Mouse (Mus musculus): ENCODE measurements around the gene Fgf6. TPM values are rescaled to one million over a fixed set of nuclear protein-coding genes. Genes with fewer than 3 reads are reported as not detected.

Fgf6 gene
- total RNA-seq (2021): not detected

- no peak for DNase-seq (ENCODE audit: low spot score in 2 of 2)
- intact Hi-C loops (cut with DNase I): no loop called here
Observed at GRCm38 (mm10) chr6:127014906-127015770, at the start of gene Fgf6. Gene Fgf6, plus strand, starts transcription at chr6:127015586.

GRCm38 (mm10) chr6:126966241-126967026, 49.0 kb upstream of the Fgf6 start:
- intact Hi-C loops (cut with DNase I): no loop called here
- peak in 1 of 2 experiments; percentile 65 for DNase-seq (ENCODE audit: low spot score in 2 of 2)

- intact Hi-C loops (cut with DNase I): no loop called here
- DNase-seq (ENCODE audit: low spot score in 2 of 2): no peak
Observed at GRCm38 (mm10) chr6:126981539-126982234, 33.7 kb upstream of the Fgf6 start.

- intact Hi-C loops (cut with DNase I): no loop called here
- no peak for DNase-seq (ENCODE audit: low spot score in 2 of 2)
Observed at GRCm38 (mm10) chr6:126993676-126994075, 21.7 kb upstream of the Fgf6 start.

- intact Hi-C loops (cut with DNase I): no loop called here
- DNase-seq (ENCODE audit: low spot score in 2 of 2): no peak
Observed at GRCm38 (mm10) chr6:126995494-126995893, 19.9 kb upstream of the Fgf6 start.

DNA sequence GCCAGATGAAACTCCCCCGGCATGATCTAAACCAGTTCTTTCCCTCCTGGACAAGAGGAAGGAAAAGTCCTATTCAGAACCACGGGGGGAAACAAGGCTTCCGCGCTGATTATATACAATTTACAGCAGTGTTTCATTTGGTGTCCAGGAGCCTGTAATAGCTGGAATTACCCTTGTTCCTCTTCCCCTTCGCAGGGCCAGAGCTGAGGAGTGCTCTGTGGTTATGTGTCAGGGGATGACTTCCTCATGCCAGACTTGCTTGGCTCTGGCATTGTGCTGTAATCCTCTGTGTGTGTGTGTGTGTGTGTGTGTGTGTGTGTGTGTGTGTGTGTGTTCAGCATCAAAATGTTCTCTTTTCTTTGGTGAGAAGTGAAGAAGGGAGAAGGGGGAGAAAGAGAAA, 19.0 kb upstream of the Fgf6 start:
- no peak for DNase-seq (ENCODE audit: low spot score in 2 of 2)
- intact Hi-C loops (cut with DNase I): no loop called here

GRCm38 (mm10) chr6:127005646-127006045, 9.7 kb upstream of the Fgf6 start:
- intact Hi-C loops (cut with DNase I): no loop called here

GRCm38 (mm10) chr6:127006551-127006950, 8.8 kb upstream of the Fgf6 start:
- intact Hi-C loops (cut with DNase I): no loop called here
- DNase-seq (ENCODE audit: low spot score in 2 of 2): no peak

More at GRCm38 (mm10) chr6:127005646-127006045, 9.7 kb upstream of the Fgf6 start:
- DNase-seq (ENCODE audit: low spot score in 2 of 2): no peak

- DNase-seq (ENCODE audit: low spot score in 2 of 2): no peak
- intact Hi-C loops (cut with DNase I): no loop called here
Observed at GRCm38 (mm10) chr6:127010021-127010420, 5.4 kb upstream of the Fgf6 start.

GRCm38 (mm10) chr6:127011947-127012535, 3.3 kb upstream of the Fgf6 start:
- intact Hi-C loops (cut with DNase I): no loop called here
- no peak for DNase-seq (ENCODE audit: low spot score in 2 of 2)

- intact Hi-C loops (cut with DNase I): no loop called here
- DNase-seq (ENCODE audit: low spot score in 2 of 2): no peak
Observed at GRCm38 (mm10) chr6:127019254-127019653, 3.9 kb downstream of the Fgf6 start.

- intact Hi-C loops (cut with DNase I): no loop called here
- no peak for DNase-seq (ENCODE audit: low spot score in 2 of 2)
Observed at GRCm38 (mm10) chr6:127020431-127020830, 5.0 kb downstream of the Fgf6 start.

GRCm38 (mm10) chr6:127024836-127025235, 9.4 kb downstream of the Fgf6 start:
- intact Hi-C loops (cut with DNase I): loop anchor here (5.0 kb wide), 1 partner anchor 73 kb away; no protein-coding TSS in a partner anchor
- no peak for DNase-seq (ENCODE audit: low spot score in 2 of 2)

DNA sequence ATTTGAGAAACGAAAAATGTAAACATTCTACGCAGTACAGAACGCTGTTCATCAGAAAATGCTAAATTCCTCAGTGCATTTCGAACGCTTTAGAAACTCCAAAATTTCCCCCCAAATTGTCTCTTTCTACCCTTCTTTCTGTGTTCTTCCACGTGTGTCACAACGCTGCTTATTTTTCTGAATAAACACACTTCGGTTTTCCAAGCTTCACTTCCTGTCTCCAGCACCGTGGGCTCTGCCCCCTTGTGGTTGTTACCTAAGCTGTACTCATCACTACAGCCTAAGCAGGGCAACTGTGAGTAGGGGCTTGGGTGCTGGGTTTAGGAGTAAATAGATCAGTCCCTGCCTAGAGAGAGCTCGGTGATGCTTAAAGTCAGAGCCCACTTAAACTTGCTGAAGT, 19.4 kb downstream of the Fgf6 start:
- intact Hi-C loops (cut with DNase I): no loop called here
- no peak for DNase-seq (ENCODE audit: low spot score in 2 of 2)

GRCm38 (mm10) chr6:127044909-127045308, 29.5 kb downstream of the Fgf6 start:
- DNase-seq (ENCODE audit: low spot score in 2 of 2): no peak
- intact Hi-C loops (cut with DNase I): no loop called here

DNA sequence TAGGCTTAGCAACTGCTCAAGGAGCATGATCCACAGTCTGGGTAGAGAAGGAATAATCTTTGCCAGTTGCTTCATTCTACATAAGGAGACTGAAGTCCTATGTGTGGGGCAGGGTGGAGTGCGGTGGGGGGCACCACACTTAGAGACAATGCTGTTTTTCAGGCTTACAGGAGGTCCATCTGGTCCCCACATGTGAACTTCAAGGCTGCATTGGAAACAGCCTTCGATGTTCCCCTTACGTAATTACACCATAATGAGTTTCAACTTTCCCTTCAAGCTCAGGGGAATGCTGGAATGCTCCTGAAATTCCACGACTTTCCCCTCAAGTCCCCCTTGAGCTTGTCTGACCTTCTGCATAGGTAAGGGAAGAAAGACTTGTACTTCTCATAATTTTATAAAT, 35.5 kb downstream of the Fgf6 start:
- no peak for DNase-seq (ENCODE audit: low spot score in 2 of 2)
- intact Hi-C loops (cut with DNase I): no loop called here

- intact Hi-C loops (cut with DNase I): no loop called here
Observed at GRCm38 (mm10) chr6:127056990-127057588, 41.7 kb downstream of the Fgf6 start.

DNA sequence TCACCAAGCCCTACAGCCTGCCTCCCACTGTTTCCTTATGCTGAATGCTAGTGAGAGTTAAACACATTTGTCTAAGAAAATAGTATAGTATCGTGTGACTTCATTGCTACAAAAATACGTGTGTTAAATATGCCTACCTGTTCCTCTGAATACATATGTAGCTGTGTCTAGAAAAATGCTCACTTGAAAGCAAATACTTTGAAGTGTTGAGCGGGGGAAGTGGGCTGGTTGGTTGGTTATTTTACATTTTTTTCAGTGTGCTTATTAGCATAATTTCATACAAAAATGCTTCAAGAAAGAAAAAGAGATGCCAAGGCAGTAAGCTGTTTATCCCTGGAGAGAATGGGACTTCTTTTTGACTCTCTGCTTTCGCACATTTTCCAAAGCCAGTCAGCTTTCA, 44.6 kb downstream of the Fgf6 start:
- DNase-seq (ENCODE audit: low spot score in 2 of 2): peak in 1 of 2 experiments; percentile 63
- intact Hi-C loops (cut with DNase I): no loop called here

More at GRCm38 (mm10) chr6:127056990-127057588, 41.7 kb downstream of the Fgf6 start:
- DNase-seq (ENCODE audit: low spot score in 2 of 2): no peak

DNA sequence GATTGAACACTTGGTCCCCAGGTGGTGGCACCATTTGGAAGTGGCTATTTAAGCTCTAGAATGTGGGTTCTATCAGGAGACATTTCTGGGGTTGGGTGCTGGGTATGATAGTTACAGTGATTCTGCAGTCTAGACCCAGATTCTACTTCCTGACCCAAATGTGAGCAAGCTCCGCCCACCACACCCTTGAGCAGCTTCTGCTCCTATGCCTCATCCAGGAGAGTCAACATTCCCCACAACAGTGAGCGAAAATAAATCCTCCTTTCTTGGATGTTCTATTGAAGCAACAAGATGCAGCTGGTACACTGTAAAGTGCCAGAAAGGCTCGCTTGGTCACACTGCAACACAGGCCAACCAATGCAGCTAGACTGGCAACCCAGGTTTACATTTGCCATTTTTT, 48.5 kb downstream of the Fgf6 start:
- intact Hi-C loops (cut with DNase I): no loop called here
- DNase-seq (ENCODE audit: low spot score in 2 of 2): peak in 1 of 2 experiments; percentile 60

Data from left cerebral cortex, postnatal 25 days (tissue).